Mouse (Mus musculus) forebrain, embryonic 10.5 days (tissue): ENCODE results near the gene Mapk10. TPM values are rescaled to one million over a fixed set of nuclear protein-coding genes. Genes with fewer than 3 reads are reported as not detected.

Experiments
- DNase-seq: peaks from one replicate; pipeline ENCODE4 v3.0.0-alpha.2; 2017; ENCODE audit warnings: low spot score; ENCODE audit errors: extremely low spot score
- H3K27ac ChIP-seq: fragments of 300-500 bp; sonication (generic); 2 replicates; pipeline ENCODE4 v1.5.1; 2016; ENCODE audit warnings: mild to moderate bottlenecking
- H3K27me3 ChIP-seq: fragments of 300-500 bp; sonication (generic); 2 replicates; pipeline ENCODE4 v1.6.1; 2016; ENCODE audit warnings: mild to moderate bottlenecking; ENCODE audit not compliant: poor library complexity, severe bottlenecking
- H3K36me3 ChIP-seq: fragments of 300-500 bp; sonication (generic); replicated peaks from 2 replicates; pipeline ENCODE4 v1.6.1; 2016; ENCODE audit warnings: mild to moderate bottlenecking, moderate library complexity
- H3K4me1 ChIP-seq: fragments of 300-500 bp; sonication (generic); 2 replicates; pipeline ENCODE4 v1.6.1; 2016
- H3K4me3 ChIP-seq: fragments of 300-500 bp; sonication (generic); 2 replicates; pipeline ENCODE4 v1.5.1; 2016; ENCODE audit warnings: mild to moderate bottlenecking, moderate library complexity
- H3K9me3 ChIP-seq: fragments of 300-500 bp; sonication (generic); 2 replicates; pipeline ENCODE4 v1.6.1; 2016; ENCODE audit warnings: mild to moderate bottlenecking, moderate library complexity
- WGBS: fragments of 180-500 bp; shearing (Covaris S2); methylation state at CpG from one replicate; pipeline ENCODE4 v1.1.7; 2016; 5-methylcytosine and 5-hydroxymethylcytosine counted together
- polyA plus RNA-seq: library from polyadenylated mRNA; unstranded; fragments of >200 nt; fragmentation: Nextera tagmentation; extraction: Ambion mirVana; gene quantifications from 2 replicates; pipeline ENCODE4 v1.2.1, GENCODE M21; 2016

Mapk10 gene
- polyA plus RNA-seq, 1 experiment from 2014 or later: 7.7 TPM

- 76% methylated on average over 8 of the region's 8 CpGs for WGBS
- H3K27ac ChIP-seq: no peak overlapping the region
- H3K9me3 ChIP-seq: no peaks in the 10 kb centered on the region
- no peaks in the 10 kb centered on the region for H3K27me3 ChIP-seq
- no peak overlapping the region for H3K4me3 ChIP-seq
- H3K36me3 ChIP-seq: no peaks in the 10 kb centered on the region
- DNase-seq: no peak
- H3K4me1 ChIP-seq: peaks cover 20% of the 10 kb centered on the region
Measured at GRCm38 (mm10) chr5:103160314-103161195, 50.6 kb downstream of the Mapk10 start.

GRCm38 (mm10) chr5:103140935-103141334, 70.2 kb downstream of the Mapk10 start:
- no peaks in the 10 kb centered on the region for H3K4me1 ChIP-seq
- no peaks in the 10 kb centered on the region for H3K36me3 ChIP-seq
- H3K27ac ChIP-seq: no peak overlapping the region
- DNase-seq: no peak
- H3K4me3 ChIP-seq: no peak overlapping the region
- no peaks in the 10 kb centered on the region for H3K27me3 ChIP-seq
- no peaks in the 10 kb centered on the region for H3K9me3 ChIP-seq
- WGBS: 82% methylated on average over 5 of the region's 5 CpGs

DNA sequence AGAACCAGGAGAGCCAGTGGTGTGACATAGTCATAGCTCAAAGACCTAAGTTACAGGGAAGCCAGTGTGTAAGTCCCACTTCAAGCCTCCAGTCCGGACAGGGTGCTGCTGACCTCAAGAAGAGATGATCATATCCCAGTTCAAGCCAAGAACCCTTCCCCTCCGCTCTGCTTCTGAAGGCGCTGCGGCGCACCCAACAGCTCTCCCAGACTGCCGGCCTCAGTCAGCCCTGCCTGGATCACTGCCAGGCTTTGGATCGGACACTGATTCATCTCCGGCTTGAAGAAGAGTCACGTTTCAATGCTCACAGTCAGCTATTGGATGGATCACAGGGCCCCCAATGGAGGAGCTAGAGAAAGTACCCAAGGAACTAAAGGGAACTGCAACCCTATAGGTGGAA, 76.3 kb downstream of the Mapk10 start:
- H3K36me3 ChIP-seq: no peaks in the 10 kb centered on the region
- no peak overlapping the region for H3K27ac ChIP-seq
- no peaks in the 10 kb centered on the region for H3K9me3 ChIP-seq
- H3K4me1 ChIP-seq: no peaks in the 10 kb centered on the region
- H3K27me3 ChIP-seq: no peaks in the 10 kb centered on the region
- 95% methylated on average over 9 of the region's 9 CpGs for WGBS
- no peak overlapping the region for H3K4me3 ChIP-seq
- no peak for DNase-seq

- H3K27me3 ChIP-seq: no peaks in the 10 kb centered on the region
- WGBS: 87% methylated on average over 9 of the region's 9 CpGs
- DNase-seq: no peak
- H3K36me3 ChIP-seq: no peaks in the 10 kb centered on the region
- no peak overlapping the region for H3K4me3 ChIP-seq
- H3K27ac ChIP-seq: no peak overlapping the region
- H3K9me3 ChIP-seq: no peaks in the 10 kb centered on the region
- no peaks in the 10 kb centered on the region for H3K4me1 ChIP-seq
Measured at GRCm38 (mm10) chr5:103133626-103134025, 77.5 kb downstream of the Mapk10 start.

DNA sequence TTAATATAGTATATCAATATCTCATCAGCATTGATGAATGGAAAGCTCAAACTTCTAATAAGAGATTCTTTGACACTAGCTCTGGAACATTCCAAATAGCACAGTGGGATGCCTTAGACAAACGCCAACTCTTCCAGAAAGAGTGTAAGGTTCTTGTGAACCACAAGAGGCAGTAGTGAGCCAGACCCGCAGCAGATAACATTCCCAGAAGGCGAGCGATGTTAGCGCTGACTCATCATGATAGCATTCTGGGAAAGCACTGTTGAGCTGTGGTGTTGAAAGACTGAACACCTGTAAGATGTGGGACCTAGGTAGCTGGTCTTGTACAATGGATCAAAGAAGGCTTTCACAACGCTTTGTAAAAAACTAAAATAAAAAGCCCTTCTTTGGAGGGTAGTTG, 78.3 kb downstream of the Mapk10 start:
- Histone ChIP-seq H3K4me3 (no peak overlapping the region), H3K4me1 (no peaks in the 10 kb centered on the region), H3K27ac (no peak overlapping the region), H3K9me3 (no peaks in the 10 kb centered on the region), H3K36me3 (no peaks in the 10 kb centered on the region), H3K27me3 (no peaks in the 10 kb centered on the region)
- WGBS: 86% methylated on average over 6 of the region's 6 CpGs
- no peak for DNase-seq

GRCm38 (mm10) chr5:103119618-103120017, 91.5 kb downstream of the Mapk10 start:
- 87% methylated on average over 3 of the region's 3 CpGs for WGBS
- H3K4me1 ChIP-seq: no peaks in the 10 kb centered on the region
- H3K9me3 ChIP-seq: no peaks in the 10 kb centered on the region
- H3K36me3 ChIP-seq: no peaks in the 10 kb centered on the region
- H3K27me3 ChIP-seq: no peaks in the 10 kb centered on the region
- no peak for DNase-seq
- H3K4me3 ChIP-seq: no peak overlapping the region
- no peak overlapping the region for H3K27ac ChIP-seq

DNA sequence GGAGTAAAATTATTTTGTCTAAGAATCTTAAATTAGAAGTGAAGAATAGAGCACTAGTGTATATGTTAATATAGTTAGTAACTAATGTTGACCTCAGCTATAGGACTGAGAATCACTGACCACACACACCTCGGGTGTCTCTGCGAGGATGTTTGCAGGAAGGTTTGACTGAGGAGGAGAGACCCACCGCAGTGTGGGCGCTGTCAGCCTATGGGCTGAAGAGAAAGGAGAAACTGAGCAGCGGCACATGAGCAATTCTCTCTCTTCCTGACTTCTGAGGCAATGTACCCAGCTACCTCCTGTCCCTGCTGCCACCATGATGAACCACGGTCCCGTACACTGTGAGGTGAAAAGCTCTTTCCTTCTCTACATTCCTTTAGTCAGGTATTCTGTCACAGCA, 95.6 kb downstream of the Mapk10 start:
- Histone ChIP-seq H3K27me3 (no peaks in the 10 kb centered on the region), H3K9me3 (no peaks in the 10 kb centered on the region), H3K36me3 (no peaks in the 10 kb centered on the region), H3K27ac (no peak overlapping the region), H3K4me3 (no peak overlapping the region), H3K4me1 (no peaks in the 10 kb centered on the region)
- DNase-seq: no peak
- WGBS: 90% methylated on average over 7 of the region's 7 CpGs

- 92% methylated on average over 7 of the region's 7 CpGs for WGBS
- no peak overlapping the region for H3K27ac ChIP-seq
- no peaks in the 10 kb centered on the region for H3K4me1 ChIP-seq
- no peak overlapping the region for H3K4me3 ChIP-seq
- H3K36me3 ChIP-seq: no peaks in the 10 kb centered on the region
- H3K27me3 ChIP-seq: no peaks in the 10 kb centered on the region
- no peak for DNase-seq
- no peaks in the 10 kb centered on the region for H3K9me3 ChIP-seq
Measured at GRCm38 (mm10) chr5:103112471-103112870, 98.7 kb downstream of the Mapk10 start.

DNA sequence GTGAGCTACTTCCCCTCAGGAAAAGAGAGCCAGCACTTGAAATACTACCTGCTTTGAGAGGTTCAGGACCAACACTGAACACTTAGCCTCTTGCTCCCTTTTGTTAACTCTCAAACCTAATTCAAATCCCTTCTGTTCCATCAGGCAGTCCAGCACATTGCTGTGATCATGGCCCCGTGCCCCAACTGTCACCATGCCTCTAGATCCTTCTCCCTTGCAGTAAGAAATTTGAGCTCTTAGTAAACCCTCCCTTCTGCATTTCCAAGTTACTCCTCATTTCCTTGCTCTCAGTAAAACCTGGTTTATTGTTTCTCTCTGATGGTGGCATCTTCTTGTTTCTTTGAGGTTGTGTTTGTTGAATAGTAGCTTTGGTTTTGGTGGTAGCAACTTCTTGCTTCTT, 101.7 kb downstream of the Mapk10 start:
- H3K4me3 ChIP-seq: no peak overlapping the region
- H3K27ac ChIP-seq: no peak overlapping the region
- H3K9me3 ChIP-seq: no peaks in the 10 kb centered on the region
- no peak for DNase-seq
- no peaks in the 10 kb centered on the region for H3K4me1 ChIP-seq
- H3K27me3 ChIP-seq: no peaks in the 10 kb centered on the region
- WGBS: 76% methylated on average over 1 of the region's 1 CpGs
- no peaks in the 10 kb centered on the region for H3K36me3 ChIP-seq

GRCm38 (mm10) chr5:103105441-103106414, 105.4 kb downstream of the Mapk10 start:
- H3K4me3 ChIP-seq: no peak overlapping the region
- H3K9me3 ChIP-seq: no peaks in the 10 kb centered on the region
- DNase-seq: no peak
- no peaks in the 10 kb centered on the region for H3K4me1 ChIP-seq
- H3K36me3 ChIP-seq: no peaks in the 10 kb centered on the region
- no peak overlapping the region for H3K27ac ChIP-seq
- H3K27me3 ChIP-seq: no peaks in the 10 kb centered on the region
- WGBS: 91% methylated on average over 10 of the region's 10 CpGs

DNA sequence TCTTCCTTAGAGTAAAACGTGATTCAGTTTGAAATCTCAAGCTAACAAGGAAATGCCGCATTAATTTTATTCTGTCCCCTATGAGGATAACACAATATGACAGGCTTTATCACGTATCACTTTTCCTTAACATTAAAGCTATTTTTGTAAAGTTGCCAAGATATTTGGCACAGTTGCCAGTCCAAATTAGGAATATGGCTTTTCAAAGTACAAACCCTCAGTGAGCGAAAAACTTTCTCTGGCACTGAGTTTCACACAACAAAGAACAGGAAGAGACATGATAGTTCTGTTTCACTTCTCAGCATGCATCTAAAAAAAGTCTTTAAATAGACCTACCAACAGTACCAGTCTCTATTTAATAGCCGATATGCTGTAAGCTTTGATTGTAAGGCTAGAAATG, 107.1 kb downstream of the Mapk10 start:
- Histone ChIP-seq H3K4me1 (no peaks in the 10 kb centered on the region), H3K4me3 (no peak overlapping the region), H3K27ac (no peak overlapping the region), H3K9me3 (no peaks in the 10 kb centered on the region), H3K27me3 (no peaks in the 10 kb centered on the region), H3K36me3 (no peaks in the 10 kb centered on the region)
- no peak for DNase-seq
- WGBS: 89% methylated on average over 5 of the region's 5 CpGs

GRCm38 (mm10) chr5:103102876-103103393, 108.2 kb downstream of the Mapk10 start:
- H3K4me1 ChIP-seq: no peaks in the 10 kb centered on the region
- H3K9me3 ChIP-seq: no peaks in the 10 kb centered on the region
- no peaks in the 10 kb centered on the region for H3K27me3 ChIP-seq
- no peak overlapping the region for H3K27ac ChIP-seq
- H3K4me3 ChIP-seq: no peak overlapping the region
- no peaks in the 10 kb centered on the region for H3K36me3 ChIP-seq
- 82% methylated on average over 5 of the region's 5 CpGs for WGBS
- no peak for DNase-seq

DNA sequence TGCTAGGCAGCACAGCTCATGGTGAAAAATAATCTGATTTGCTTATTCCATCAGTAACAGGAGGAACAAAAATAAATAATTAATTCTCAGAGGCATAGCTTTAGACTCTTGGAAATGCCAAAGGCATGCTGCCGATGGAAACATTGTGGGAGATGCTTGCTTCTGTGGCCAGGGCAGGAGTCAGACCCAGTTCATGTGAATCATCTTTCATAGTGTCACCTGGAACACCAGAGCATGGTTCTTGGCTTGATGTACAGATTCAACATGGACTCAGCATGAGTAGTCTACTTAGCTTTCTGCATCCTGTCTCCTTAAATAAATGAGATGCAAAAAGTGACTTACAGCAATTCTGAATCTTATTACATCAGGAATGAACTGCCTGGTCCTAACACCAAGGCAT, 109.0 kb downstream of the Mapk10 start:
- H3K27ac ChIP-seq: no peak overlapping the region
- DNase-seq: no peak
- no peaks in the 10 kb centered on the region for H3K36me3 ChIP-seq
- H3K9me3 ChIP-seq: no peaks in the 10 kb centered on the region
- H3K4me3 ChIP-seq: no peak overlapping the region
- 88% methylated on average over 1 of the region's 1 CpGs for WGBS
- H3K27me3 ChIP-seq: no peaks in the 10 kb centered on the region
- H3K4me1 ChIP-seq: no peaks in the 10 kb centered on the region
